Mouse (Mus musculus) brain, embryonic 14.5 days (tissue): Measurements from ENCODE around the gene Dlgap4.

Experiments used
- CTCF ChIP-seq: fragments of 200-500 bp; IDR thresholded peaks from 2 replicates; pipeline ENCODE4 v1.5.1; 2012; ENCODE audit warnings: inconsistent platforms, mild to moderate bottlenecking, moderate library complexity, borderline replicate concordance; ENCODE audit not compliant: insufficient read depth, insufficient read length; ENCODE audit errors: extremely low read depth
- POLR2A ChIP-seq: fragments of 200-500 bp; IDR thresholded peaks from 2 replicates; pipeline ENCODE4 v1.6.1; 2012; ENCODE audit warnings: mild to moderate bottlenecking, inconsistent platforms, borderline replicate concordance; ENCODE audit not compliant: poor library complexity, insufficient read depth, insufficient read length, severe bottlenecking; ENCODE audit errors: extremely low read depth

- no peak for TF ChIP-seq POLR2A
- TF ChIP-seq CTCF, result no peak
Measured at GRCm38 (mm10) chr2:156735761-156736335, 122.3 kb downstream of the Dlgap4 start.
